Mouse (Mus musculus): ENCODE results near the gene Lzts2. TPM values are rescaled to one million over a fixed set of nuclear protein-coding genes. Genes with fewer than 3 reads are reported as not detected.
A peak's percentile ranks its signal among the peaks of the same experiment; 100 is the strongest.

Lzts2 gene
- total RNA-seq, 2 experiments from 2014 or later, result 39.9 to 43.2 TPM

- peak; percentile 82 to 88 for DNase-seq (ENCODE audit: low spot score in 2 of 2)
Observed at GRCm38 (mm10) chr19:45047935-45048643, 33.9 kb downstream of the Lzts2 start.

DNA sequence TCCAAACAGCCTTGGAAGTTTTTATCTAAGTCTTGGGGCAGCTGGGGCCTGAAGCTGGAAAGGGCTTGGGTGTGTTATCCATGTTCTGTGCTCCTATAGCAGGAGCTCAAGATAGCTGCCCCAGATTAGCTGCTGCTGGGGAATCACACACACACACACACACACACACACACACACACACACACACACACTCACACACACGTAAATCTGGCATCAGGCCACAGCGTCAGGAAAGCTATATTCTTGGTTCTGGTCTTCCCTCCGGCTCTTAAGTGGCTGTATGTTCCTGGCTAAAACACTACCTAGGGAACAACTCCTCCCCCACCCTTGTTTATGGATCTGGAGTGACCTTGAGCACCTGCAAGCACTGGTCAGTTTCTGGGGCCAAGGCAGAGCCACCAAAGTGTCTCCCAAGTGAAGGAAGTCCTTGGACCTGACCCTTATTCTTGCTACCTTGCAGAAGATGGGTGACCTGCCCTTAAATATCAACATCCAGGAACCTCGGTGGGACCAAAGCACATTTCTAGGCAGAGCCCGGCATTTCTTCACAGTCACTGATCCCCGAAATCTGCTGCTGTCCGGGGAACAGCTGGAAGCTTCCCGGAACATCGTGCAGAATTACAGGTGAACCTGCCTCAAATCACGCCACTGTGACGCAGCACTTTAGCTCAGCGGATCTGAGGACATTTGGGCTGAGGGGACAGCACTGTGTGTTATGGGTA, 34.6 kb downstream of the Lzts2 start:
- DNase-seq (ENCODE audit: low spot score in 2 of 2), result no peak

GRCm38 (mm10) chr19:45049523-45049922, 35.3 kb downstream of the Lzts2 start:
- DNase-seq (ENCODE audit: low spot score in 2 of 2), result no peak

GRCm38 (mm10) chr19:45053451-45053850, 39.2 kb downstream of the Lzts2 start:
- no peak for DNase-seq (ENCODE audit: low spot score in 2 of 2)

- DNase-seq (ENCODE audit: low spot score in 2 of 2), result peak; percentile 52 to 54
Observed at GRCm38 (mm10) chr19:45054892-45055690, 40.9 kb downstream of the Lzts2 start.

DNA sequence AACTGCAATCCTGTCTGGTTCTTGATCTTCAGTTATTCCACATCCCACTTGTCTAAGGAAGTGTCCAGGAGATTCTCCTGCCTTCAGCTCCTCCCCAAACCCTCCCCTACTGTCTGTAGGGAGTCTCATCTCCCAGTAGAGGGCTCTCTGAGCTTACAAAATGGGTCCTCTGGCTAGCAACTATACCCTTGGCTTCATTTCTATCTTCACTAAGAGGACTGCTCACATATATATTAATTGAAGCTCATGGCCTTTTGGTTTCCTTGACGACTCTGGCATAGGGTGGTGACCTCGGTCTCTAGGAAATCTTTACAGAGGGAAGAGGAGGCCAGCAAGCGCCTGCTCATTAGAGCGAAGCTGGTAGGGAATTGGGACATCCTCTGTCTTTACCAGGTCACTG, 42.1 kb downstream of the Lzts2 start:
- no peak for DNase-seq (ENCODE audit: low spot score in 2 of 2)

GRCm38 (mm10) chr19:45056908-45057698, 42.9 kb downstream of the Lzts2 start:
- no peak for DNase-seq (ENCODE audit: low spot score in 2 of 2)

- no peak for DNase-seq (ENCODE audit: low spot score in 2 of 2)
Observed at GRCm38 (mm10) chr19:45057724-45058112, 43.5 kb downstream of the Lzts2 start.

GRCm38 (mm10) chr19:45058113-45058839, 44.1 kb downstream of the Lzts2 start:
- peak; percentile 86 to 90 for DNase-seq (ENCODE audit: low spot score in 2 of 2)

- DNase-seq (ENCODE audit: low spot score in 2 of 2), result no peak
Observed at GRCm38 (mm10) chr19:45058841-45059240, 44.6 kb downstream of the Lzts2 start.

- peak; percentile 56 to 71 for DNase-seq (ENCODE audit: low spot score in 2 of 2)
Observed at GRCm38 (mm10) chr19:45063565-45064292, 49.5 kb downstream of the Lzts2 start.

GRCm38 (mm10) chr19:45065226-45065625, 51.0 kb downstream of the Lzts2 start:
- DNase-seq (ENCODE audit: low spot score in 2 of 2), result no peak

- no peak for DNase-seq (ENCODE audit: low spot score in 2 of 2)
Observed at GRCm38 (mm10) chr19:45067170-45067569, 53.0 kb downstream of the Lzts2 start.

GRCm38 (mm10) chr19:45067758-45068510, 53.7 kb downstream of the Lzts2 start:
- no peak for DNase-seq (ENCODE audit: low spot score in 2 of 2)

GRCm38 (mm10) chr19:45073871-45074542, 59.8 kb downstream of the Lzts2 start:
- peak; percentile 72 to 83 for DNase-seq (ENCODE audit: low spot score in 2 of 2)

DNA sequence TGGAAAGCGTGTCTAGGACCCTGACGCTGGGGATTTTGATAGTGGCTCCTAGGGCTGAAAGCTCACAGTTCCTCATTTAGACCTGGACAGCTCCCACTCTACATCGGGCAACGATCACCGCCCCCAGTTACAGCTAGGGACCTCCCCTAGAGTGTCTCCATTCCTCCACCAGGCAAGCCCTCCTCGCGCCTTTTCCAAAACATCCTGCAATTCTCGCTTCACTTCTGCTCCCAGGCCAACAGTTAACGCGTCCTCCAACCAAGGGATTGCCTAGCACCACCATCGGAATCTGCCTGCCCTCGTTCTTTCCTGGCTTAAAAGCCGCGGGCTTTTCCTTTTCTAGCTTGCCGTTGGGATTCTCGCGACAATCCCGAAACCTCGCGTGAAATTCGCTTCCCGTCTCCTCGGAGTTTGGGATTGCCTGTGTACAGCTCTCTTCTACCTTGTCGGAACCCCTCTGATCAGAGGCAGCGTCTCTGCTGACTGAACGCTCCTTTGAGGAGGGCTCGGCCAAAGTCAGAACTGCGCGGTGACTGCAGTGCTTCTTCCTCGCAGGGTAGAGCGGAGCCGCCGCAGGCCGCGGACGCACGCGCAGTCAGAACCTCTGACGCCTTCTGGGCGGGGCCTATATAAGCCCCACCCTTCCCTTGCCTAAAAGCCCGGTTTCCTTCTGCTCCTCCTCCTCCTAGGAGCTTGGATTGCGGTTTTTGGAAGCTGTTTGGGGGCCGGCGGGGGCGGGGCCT, 60.5 kb downstream of the Lzts2 start, which contains the start of gene Kazald1:
Gene Kazald1 (plus strand): TSS at position 662 of the 743 bp plus-strand sequence.
- peak; percentile 93 to 94 for DNase-seq (ENCODE audit: low spot score in 2 of 2)

GRCm38 (mm10) chr19:45075323-45076035, 61.3 kb downstream of the Lzts2 start:
- DNase-seq (ENCODE audit: low spot score in 2 of 2), result no peak

All from left cerebral cortex, adult 18-20 months (tissue).